Comparison of ENCODE assay signal across 23 mouse cellular contexts in genomic region chr10:13289252-13289961, GRCm38 (mm10).
DNase-seq lines count a peak whose midpoint lies in the region; ATAC-seq and TF ChIP-seq lines count a peak whose summit lies in the region.
"Had no signal": no experiment of that assay in that cellular context is flagged by ENCODE, and none has a peak within 500 bp of the region (broad histone marks: within the 10 kb centered on the region; RNA-seq: fewer than 3 reads in every experiment).

No protein-coding gene starts in this region.

- no peak for TF ChIP-seq CTCF in forebrain, postnatal 0 days (IDR thresholded peaks at IDR 0.05; ENCODE audit: low read depth)

- H3K36me3 ChIP-seq in forebrain, postnatal 0 days (ENCODE audit: insufficient read depth) = no peaks in the 10 kb centered on the region
- no peaks in the 10 kb centered on the region for H3K36me3 ChIP-seq in forebrain, embryonic 14.5 days (ENCODE audit: control insufficient read depth, insufficient read depth, low read length)
- no peaks in the 10 kb centered on the region for H3K36me3 ChIP-seq in midbrain, embryonic 16.5 days (ENCODE audit: control insufficient read depth, insufficient read depth, low read length)
- H3K36me3 ChIP-seq: embryonic facial prominence, embryonic 13.5 days; liver, embryonic 13.5 days had no signal

- intact Hi-C loops in left cerebral cortex, postnatal 4 days (cut with DNase I) = no loop called here

- no peak overlapping the region for H3K4me3 ChIP-seq in forebrain, postnatal 0 days (ENCODE audit: low read depth, low read length)
- no peak overlapping the region for H3K4me3 ChIP-seq in forebrain, embryonic 14.5 days (ENCODE audit: low read depth, low read length)
- no peak overlapping the region for H3K4me3 ChIP-seq in midbrain, embryonic 16.5 days (ENCODE audit: low read depth, low read length)
- H3K4me3 ChIP-seq: embryonic facial prominence, embryonic 13.5 days; erythroblast, embryonic 14.5 days; gastrocnemius, adult 2 months; limb, embryonic 13.5 days; liver, embryonic 13.5 days had no signal

- no peak overlapping the region for H3K9ac ChIP-seq in forebrain, postnatal 0 days
- H3K9ac ChIP-seq in forebrain, embryonic 14.5 days (ENCODE audit: low read length) = no peak overlapping the region
- no peak overlapping the region for H3K9ac ChIP-seq in midbrain, embryonic 16.5 days (ENCODE audit: low read depth, low read length)
- H3K9ac ChIP-seq: embryonic facial prominence, embryonic 13.5 days; limb, embryonic 13.5 days; liver, embryonic 13.5 days had no signal

- H3K27me3 ChIP-seq in forebrain, postnatal 0 days (ENCODE audit: insufficient read depth, low read length) = no peaks in the 10 kb centered on the region
- no peaks in the 10 kb centered on the region for H3K27me3 ChIP-seq in forebrain, embryonic 14.5 days (replicated peaks; ENCODE audit: control insufficient read depth, insufficient read depth, low read length)
- H3K27me3 ChIP-seq in midbrain, embryonic 16.5 days (ENCODE audit: control insufficient read depth, insufficient read depth, low read depth, low read length) = no peaks in the 10 kb centered on the region
- H3K27me3 ChIP-seq: embryonic facial prominence, embryonic 13.5 days; limb, embryonic 13.5 days; liver, embryonic 13.5 days had no signal

- H3K27ac ChIP-seq in forebrain, postnatal 0 days (ENCODE audit: low read depth, low read length) = no peak overlapping the region
- no peak overlapping the region for H3K27ac ChIP-seq in forebrain, embryonic 14.5 days (ENCODE audit: low read depth, low read length)
- H3K27ac ChIP-seq in midbrain, embryonic 16.5 days (ENCODE audit: low read length) = no peak overlapping the region
- H3K27ac ChIP-seq: embryonic facial prominence, embryonic 13.5 days; gastrocnemius, adult 2 months; limb, embryonic 13.5 days; liver, embryonic 13.5 days; stomach, postnatal 0 days had no signal

- WGBS in forebrain, postnatal 0 days = 73% methylated on average over 8 of the region's 8 CpGs
- WGBS in forebrain, embryonic 14.5 days = 78% methylated on average over 8 of the region's 8 CpGs
- WGBS in midbrain, embryonic 16.5 days = 74% methylated on average over 8 of the region's 8 CpGs

- ATAC-seq in forebrain, postnatal 0 days = peak; percentile 76
- ATAC-seq in forebrain, embryonic 14.5 days = no peak; the same call in 1 of the 2 replicates
- ATAC-seq in midbrain, embryonic 16.5 days = peak; percentile 81
- ATAC-seq: CD4-positive, CD25-positive, alpha-beta regulatory T cell, adult 4 months; inflammation-experienced regulatory T-cells, adult 6 months had no signal

- peak; percentile 18 for DNase-seq in forebrain, postnatal 0 days
- no peak for DNase-seq in forebrain, embryonic 14.5 days (ENCODE audit: low spot score)
- peak; percentile 3 for DNase-seq in left cerebral cortex, adult 11 months (ENCODE audit: low spot score)
- DNase-seq in left cerebral cortex, postnatal 4 days = no peak
- DNase-seq in brain, adult 2 months (ENCODE audit: low read depth, low spot score) = peak; percentile 66
- no peak for DNase-seq in adrenal gland, postnatal 25 days
- DNase-seq: cerebellum, adult 8-10 months; cerebellum, postnatal 36 days; embryo, embryonic 11 days; gastrocnemius, adult 2 months; heart, postnatal 4 days; kidney, adult 8-10 months; kidney, postnatal 10 days; liver, embryonic 13.5 days; lung, adult 2 months; lung, postnatal 14 days had no signal

- no peaks in the 10 kb centered on the region for H3K4me1 ChIP-seq in forebrain, postnatal 0 days (ENCODE audit: insufficient read depth)
- 0 out of 2 replicates have a peak, but pooled peaks cover 2% of the 10 kb centered on the region for H3K4me1 ChIP-seq in forebrain, embryonic 14.5 days (ENCODE audit: control insufficient read depth, insufficient read depth, low read length)
- H3K4me1 ChIP-seq in midbrain, embryonic 16.5 days (ENCODE audit: control insufficient read depth, insufficient read depth, low read length) = no peaks in the 10 kb centered on the region; the same call in 1 of the 2 replicates
- H3K4me1 ChIP-seq: liver, embryonic 13.5 days had no signal

- no peak overlapping the region for H3K4me2 ChIP-seq in forebrain, postnatal 0 days (ENCODE audit: low read depth)
- H3K4me2 ChIP-seq in forebrain, embryonic 14.5 days (ENCODE audit: low read length) = no peak overlapping the region
- no peak overlapping the region for H3K4me2 ChIP-seq in midbrain, embryonic 16.5 days (ENCODE audit: low read length)
- H3K4me2 ChIP-seq: embryonic facial prominence, embryonic 13.5 days; limb, embryonic 13.5 days; liver, embryonic 13.5 days had no signal

- H3K9me3 ChIP-seq in forebrain, postnatal 0 days (ENCODE audit: low read length) = no peaks in the 10 kb centered on the region
- H3K9me3 ChIP-seq in forebrain, embryonic 14.5 days (replicated peaks; ENCODE audit: control insufficient read depth, low read length) = no peaks in the 10 kb centered on the region
- H3K9me3 ChIP-seq in midbrain, embryonic 16.5 days (replicated peaks; ENCODE audit: control insufficient read depth, low read length, poor library complexity, severe bottlenecking) = no peaks in the 10 kb centered on the region
- H3K9me3 ChIP-seq: embryonic facial prominence, embryonic 13.5 days; limb, embryonic 13.5 days; liver, embryonic 13.5 days had no signal

Comparison
In these comparisons a context has a peak if more than half of its experiments do, and no peak if none do; other contexts are left out.
1. DNase-seq: peak in forebrain, postnatal 0 days (single experiment), left cerebral cortex, adult 11 months (single experiment) and brain, adult 2 months (single experiment); none in forebrain, embryonic 14.5 days (single experiment), left cerebral cortex, postnatal 4 days (single experiment) and adrenal gland, postnatal 25 days (single experiment).